Mouse (Mus musculus) intestine, embryonic 16.5 days (tissue): ENCODE measurements at regions not wholly inside any gene's neighbourhood (a gene's known extent, or its start where the extent isn't known, plus 50 kb on each side); places are given as distances from the start of the nearest gene placed in this dataset.

Source experiments
- ATAC-seq: fragments of 200-750 bp; cut with Nextera tagmentation; 2 replicates; pipeline ENCODE4 v1.8.0; 2017; ENCODE audit warnings: moderate TSS enrichment, moderate library complexity
- H3K27ac ChIP-seq: fragments of 300-500 bp; sonication (generic); 2 replicates; pipeline ENCODE4 v1.5.1; 2014; ENCODE audit warnings: mild to moderate bottlenecking, low read length
- H3K27me3 ChIP-seq: fragments of 300-500 bp; sonication (generic); replicated peaks from 2 replicates; pipeline ENCODE4 v1.6.1; 2014; ENCODE audit warnings: low read length, control low read depth, mixed read lengths; ENCODE audit not compliant: control insufficient read depth, insufficient read depth
- H3K36me3 ChIP-seq: fragments of 300-500 bp; sonication (generic); 2 replicates; pipeline ENCODE4 v1.6.1; 2014; ENCODE audit warnings: low read length, control low read depth; ENCODE audit not compliant: control insufficient read depth, insufficient read depth
- H3K4me1 ChIP-seq: fragments of 300-500 bp; sonication (generic); 2 replicates; pipeline ENCODE4 v1.6.1; 2014; ENCODE audit warnings: low read length, control low read depth, mixed read lengths; ENCODE audit not compliant: control insufficient read depth, insufficient read depth
- H3K4me2 ChIP-seq: fragments of 300-500 bp; sonication (generic); 2 replicates; pipeline ENCODE4 v1.6.1; 2014; ENCODE audit warnings: low read depth, low read length, control low read depth
- H3K4me3 ChIP-seq: fragments of 300-500 bp; sonication (generic); 2 replicates; pipeline ENCODE4 v1.5.1; 2014; ENCODE audit warnings: mild to moderate bottlenecking, low read length
- H3K9ac ChIP-seq: fragments of 300-500 bp; sonication (generic); 2 replicates; pipeline ENCODE4 v1.6.1; 2014; ENCODE audit warnings: low read depth, low read length
- H3K9me3 ChIP-seq: fragments of 300-500 bp; sonication (generic); 2 replicates; pipeline ENCODE4 v1.6.1; 2016; ENCODE audit warnings: low read length, control low read depth; ENCODE audit not compliant: control insufficient read depth
- WGBS: fragments of 180-500 bp; shearing (Covaris S2); extraction: QIAGEN DNeasy Blood & Tissue Kit; methylation state at CpG from one replicate; pipeline ENCODE4 v1.1.7; 2014; 5-methylcytosine and 5-hydroxymethylcytosine counted together

GRCm38 (mm10) chr9:25409729-25410128 lies 71.6 kb upstream of the Eepd1 start:
- Histone ChIP-seq H3K27ac (no peak overlapping the region), H3K4me2 (no peak overlapping the region), H3K4me3 (no peak overlapping the region), H3K9ac (no peak overlapping the region), H3K9me3 (no peaks in the 10 kb centered on the region), H3K36me3 (no peaks in the 10 kb centered on the region), H3K27me3 (no peaks in the 10 kb centered on the region), H3K4me1 (no peaks in the 10 kb centered on the region)
- WGBS = 68% methylated on average over 5 of the region's 5 CpGs
- ATAC-seq = no peak

GRCm38 (mm10) chr9:25413873-25414272 lies 67.5 kb upstream of the Eepd1 start:
- 85% methylated on average over 3 of the region's 3 CpGs for WGBS
- H3K27me3 ChIP-seq = no peaks in the 10 kb centered on the region

GRCm38 (mm10) chr9:25414315-25414714 lies 67.0 kb upstream of the Eepd1 start:
- 57% methylated on average over 2 of the region's 2 CpGs for WGBS
- no peaks in the 10 kb centered on the region for H3K36me3 ChIP-seq
- H3K27ac ChIP-seq = no peak overlapping the region
- no peaks in the 10 kb centered on the region for H3K4me1 ChIP-seq
- no peaks in the 10 kb centered on the region for H3K27me3 ChIP-seq
- H3K4me2 ChIP-seq = no peak overlapping the region
- H3K4me3 ChIP-seq = no peak overlapping the region
- H3K9me3 ChIP-seq = no peaks in the 10 kb centered on the region
- H3K9ac ChIP-seq = no peak overlapping the region
- ATAC-seq = no peak

More at GRCm38 (mm10) chr9:25413873-25414272, 67.5 kb upstream of the Eepd1 start:
- no peaks in the 10 kb centered on the region for H3K9me3 ChIP-seq
- H3K4me2 ChIP-seq = no peak overlapping the region
- H3K9ac ChIP-seq = no peak overlapping the region
- ATAC-seq = no peak
- H3K4me3 ChIP-seq = no peak overlapping the region
- H3K4me1 ChIP-seq = no peaks in the 10 kb centered on the region
- no peak overlapping the region for H3K27ac ChIP-seq
- H3K36me3 ChIP-seq = no peaks in the 10 kb centered on the region

GRCm38 (mm10) chr9:25426941-25427340 lies 54.4 kb upstream of the Eepd1 start:
- H3K27ac ChIP-seq = no peak overlapping the region
- no peak overlapping the region for H3K4me2 ChIP-seq
- H3K4me3 ChIP-seq = no peak overlapping the region
- H3K9me3 ChIP-seq = no peaks in the 10 kb centered on the region
- no peak for ATAC-seq
- no peaks in the 10 kb centered on the region for H3K36me3 ChIP-seq
- no peaks in the 10 kb centered on the region for H3K4me1 ChIP-seq
- WGBS = 78% methylated on average over 1 of the region's 1 CpGs
- no peaks in the 10 kb centered on the region for H3K27me3 ChIP-seq
- no peak overlapping the region for H3K9ac ChIP-seq

GRCm38 (mm10) chr9:25429450-25430213 lies 51.7 kb upstream of the Eepd1 start:
- H3K36me3 ChIP-seq = no peaks in the 10 kb centered on the region
- H3K9me3 ChIP-seq = no peaks in the 10 kb centered on the region
- H3K27ac ChIP-seq = no peak overlapping the region
- no peak overlapping the region for H3K4me3 ChIP-seq
- no peak overlapping the region for H3K4me2 ChIP-seq
- no peaks in the 10 kb centered on the region for H3K4me1 ChIP-seq
- H3K9ac ChIP-seq = no peak overlapping the region
- no peaks in the 10 kb centered on the region for H3K27me3 ChIP-seq
- ATAC-seq = no peak
- WGBS = 69% methylated on average over 6 of the region's 6 CpGs
